Mouse (Mus musculus): ENCODE data around the gene Psmd14. TPM values are rescaled to one million over a fixed set of nuclear protein-coding genes. Genes with fewer than 3 reads are reported as not detected.

Psmd14 gene
- total and polyA plus RNA-seq, 3 experiments = 16.5 to 164 (median 162) TPM

DNA sequence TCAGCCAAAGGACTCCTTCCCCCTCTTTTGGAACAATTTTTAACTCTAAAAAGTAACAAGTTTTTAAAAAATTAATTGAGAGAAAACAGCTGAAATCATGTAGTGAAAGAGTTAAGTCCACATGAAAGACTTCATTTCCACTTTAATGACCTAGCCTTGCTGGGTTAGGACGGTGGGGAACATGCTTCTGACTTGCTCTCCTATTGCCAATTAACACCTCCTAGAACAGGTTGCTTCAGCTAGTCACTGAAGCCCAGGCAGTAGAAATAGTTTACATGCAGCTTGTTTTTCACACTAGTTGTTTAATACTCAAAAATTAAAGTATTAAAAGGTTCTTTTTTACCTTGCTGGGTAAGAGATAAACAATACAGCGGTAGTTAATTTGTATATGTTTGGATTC, 39.8 kb downstream of the Psmd14 start:
- TF ChIP-seq CTCF (IDR thresholded peaks at IDR 0.05; ENCODE audit: low read depth, low read length) = no peak
- TF ChIP-seq GATA2 (IDR thresholded peaks at IDR 0.05; ENCODE audit: borderline replicate concordance, low read depth, low read length) = no peak
- no peak for TF ChIP-seq POLR2AphosphoS5 (IDR thresholded peaks at IDR 0.05; ENCODE audit: insufficient replicate concordance, low read depth, low read length)
- TF ChIP-seq TAL1 (conservative IDR thresholded peaks at IDR 0.05; ENCODE audit: low read depth, low read length) = no peak
- no peak for TF ChIP-seq GATA1 (IDR thresholded peaks at IDR 0.05; ENCODE audit: borderline replicate concordance, low read length)
- no peak for DNase-seq (ENCODE audit: low spot score)
- Histone ChIP-seq H3K4me3 (ENCODE audit: low read depth, low read length) (no peak overlapping the region), H3K36me3 (replicated peaks) (peaks cover 20% of the 10 kb centered on the region), H3K4me1 (ENCODE audit: insufficient read depth, low read depth, low read length) (peaks cover 2% of the 10 kb centered on the region), H3K27me3 (ENCODE audit: insufficient read depth, low read length) (no peaks in the 10 kb centered on the region), H3K9me3 (replicated peaks) (no peaks in the 10 kb centered on the region)
- ATAC-seq (ENCODE audit: extremely low read depth, insufficient number of reproducible peaks, low FRiP score, poor library complexity, severe bottlenecking) = no peak

DNA sequence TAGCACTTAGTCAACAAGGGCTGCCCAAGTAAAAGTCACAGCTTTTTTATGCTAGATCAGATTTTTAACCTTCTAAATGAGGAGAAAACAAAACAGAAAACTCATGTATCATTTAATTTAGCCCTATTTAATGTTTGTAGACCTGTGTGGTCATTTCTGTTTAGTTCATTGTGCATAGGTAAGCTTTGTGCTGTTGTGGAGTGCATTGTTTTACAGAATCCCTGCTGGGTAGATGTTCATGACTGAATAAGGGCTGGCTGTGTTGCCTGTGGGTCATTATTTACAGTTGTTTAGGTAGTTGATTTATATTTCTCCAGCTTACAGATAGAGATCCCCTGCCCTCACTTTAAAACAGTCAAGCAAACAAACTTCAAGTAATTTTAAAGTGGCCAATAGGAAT, 40.9 kb downstream of the Psmd14 start:
- DNase-seq (ENCODE audit: low spot score) = no peak
- Histone ChIP-seq H3K4me3 (ENCODE audit: low read depth, low read length) (no peak overlapping the region), H3K36me3 (replicated peaks) (peaks cover 14% of the 10 kb centered on the region), H3K27me3 (ENCODE audit: insufficient read depth, low read length) (no peaks in the 10 kb centered on the region), H3K4me1 (ENCODE audit: insufficient read depth, low read depth, low read length) (no peaks in the 10 kb centered on the region; the same call in 1 of the 2 replicates), H3K9me3 (replicated peaks) (no peaks in the 10 kb centered on the region)
- no peak for ATAC-seq (ENCODE audit: extremely low read depth, insufficient number of reproducible peaks, low FRiP score, poor library complexity, severe bottlenecking)
- TF ChIP-seq GATA2 (IDR thresholded peaks at IDR 0.05; ENCODE audit: borderline replicate concordance, low read depth, low read length) (no peak), TAL1 (conservative IDR thresholded peaks at IDR 0.05; ENCODE audit: low read depth, low read length) (no peak), GATA1 (IDR thresholded peaks at IDR 0.05; ENCODE audit: borderline replicate concordance, low read length) (no peak)

DNA sequence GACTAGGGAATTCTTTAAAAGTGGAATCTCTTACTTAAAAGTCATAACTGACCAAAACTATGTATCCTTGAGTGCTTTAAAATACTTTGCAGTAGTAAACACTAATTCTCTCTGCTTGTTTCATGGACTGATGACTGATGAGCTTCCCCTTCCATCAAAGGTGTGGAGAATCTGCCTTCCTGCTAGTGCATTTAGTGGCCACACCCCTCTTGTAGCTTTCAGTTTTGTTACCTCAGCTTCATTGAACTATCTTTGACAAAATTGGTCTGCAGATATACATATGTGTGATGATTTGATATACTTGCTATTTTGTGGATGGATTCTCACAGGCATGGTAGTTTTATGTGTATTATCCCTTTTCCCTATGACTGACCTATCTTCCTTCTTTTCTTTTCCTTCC, 43.5 kb downstream of the Psmd14 start:
- TF ChIP-seq GATA2 (IDR thresholded peaks at IDR 0.05; ENCODE audit: borderline replicate concordance, low read depth, low read length) = no peak
- no peak for TF ChIP-seq CTCF (IDR thresholded peaks at IDR 0.05; ENCODE audit: low read depth, low read length)
- TF ChIP-seq GATA1 (IDR thresholded peaks at IDR 0.05; ENCODE audit: borderline replicate concordance, low read length) = no peak
- no peak for TF ChIP-seq POLR2AphosphoS5 (IDR thresholded peaks at IDR 0.05; ENCODE audit: insufficient replicate concordance, low read depth, low read length)
- no peak for TF ChIP-seq TAL1 (conservative IDR thresholded peaks at IDR 0.05; ENCODE audit: low read depth, low read length)
- Histone ChIP-seq H3K36me3 (replicated peaks) (peaks cover 24% of the 10 kb centered on the region), H3K4me3 (ENCODE audit: low read depth, low read length) (no peak overlapping the region), H3K9me3 (replicated peaks) (no peaks in the 10 kb centered on the region), H3K27me3 (ENCODE audit: insufficient read depth, low read length) (no peaks in the 10 kb centered on the region), H3K4me1 (ENCODE audit: insufficient read depth, low read depth, low read length) (peaks cover 13% of the 10 kb centered on the region)
- ATAC-seq (ENCODE audit: extremely low read depth, insufficient number of reproducible peaks, low FRiP score, poor library complexity, severe bottlenecking) = no peak
- no peak for DNase-seq (ENCODE audit: low spot score)

DNA sequence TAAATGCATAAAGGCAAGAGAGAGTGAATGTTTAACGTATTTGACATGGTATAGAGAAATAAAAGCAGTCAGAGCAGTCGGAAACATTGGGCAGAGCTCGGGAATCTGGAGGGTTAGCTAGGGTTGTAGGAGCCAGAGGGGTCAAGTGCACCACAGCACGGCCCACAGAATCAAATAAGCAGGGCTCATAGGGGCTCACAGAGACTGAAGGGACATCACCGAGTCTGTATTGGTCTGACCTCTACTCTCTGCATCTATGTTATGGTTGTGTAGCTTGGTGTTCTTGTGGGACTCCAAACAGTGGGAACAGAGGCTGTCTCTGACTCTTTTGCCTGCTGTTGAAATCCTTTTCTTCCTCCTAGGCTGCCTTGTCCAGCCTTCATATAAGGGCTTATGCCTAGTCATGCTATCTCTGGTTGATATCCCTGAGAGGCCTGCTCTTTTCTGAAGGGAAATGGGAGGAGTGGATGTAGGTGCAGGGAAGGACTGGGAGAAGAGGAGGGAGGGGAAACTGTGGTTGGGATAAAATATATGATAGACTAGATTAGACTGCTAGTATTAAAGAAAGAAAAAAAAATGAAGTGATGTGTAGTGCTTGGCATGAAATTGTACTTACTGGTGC, 47.9 kb downstream of the Psmd14 start:
- Histone ChIP-seq H3K4me1 (ENCODE audit: insufficient read depth, low read depth, low read length) (peaks cover 15% of the 10 kb centered on the region), H3K9me3 (replicated peaks) (no peaks in the 10 kb centered on the region), H3K4me3 (ENCODE audit: low read depth, low read length) (no peak overlapping the region), H3K36me3 (replicated peaks) (peaks cover 38% of the 10 kb centered on the region), H3K27me3 (ENCODE audit: insufficient read depth, low read length) (no peaks in the 10 kb centered on the region)
- no peak for DNase-seq (ENCODE audit: low spot score)
- TF ChIP-seq GATA1 (IDR thresholded peaks at IDR 0.05; ENCODE audit: borderline replicate concordance, low read length) = no peak
- no peak for TF ChIP-seq GATA2 (IDR thresholded peaks at IDR 0.05; ENCODE audit: borderline replicate concordance, low read depth, low read length)
- TF ChIP-seq TAL1 (conservative IDR thresholded peaks at IDR 0.05; ENCODE audit: low read depth, low read length) = no peak
- TF ChIP-seq CTCF (IDR thresholded peaks at IDR 0.05; ENCODE audit: low read depth, low read length) = no peak
- no peak for TF ChIP-seq POLR2AphosphoS5 (IDR thresholded peaks at IDR 0.05; ENCODE audit: insufficient replicate concordance, low read depth, low read length)
- ATAC-seq (ENCODE audit: extremely low read depth, insufficient number of reproducible peaks, low FRiP score, poor library complexity, severe bottlenecking) = no peak

DNA sequence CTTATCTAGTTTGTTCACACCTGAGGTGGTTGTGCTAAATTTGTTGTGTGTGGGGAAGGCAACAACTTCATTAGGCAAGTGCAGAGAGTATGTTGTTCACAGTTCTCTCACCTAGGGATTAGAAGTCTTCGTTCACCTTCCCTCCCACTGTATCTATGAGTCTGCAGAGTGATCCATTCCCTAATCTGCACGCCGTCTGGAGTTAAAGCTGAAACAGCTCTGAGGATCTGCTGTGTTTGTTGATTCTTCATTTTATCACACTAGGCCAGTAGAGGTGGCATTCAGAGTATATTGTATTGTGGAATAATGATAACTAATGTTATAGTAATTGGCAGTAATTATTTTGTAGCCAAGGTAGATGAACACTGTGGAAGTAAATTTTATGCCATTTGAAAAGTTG, 48.5 kb downstream of the Psmd14 start:
- no peak for TF ChIP-seq GATA2 (IDR thresholded peaks at IDR 0.05; ENCODE audit: borderline replicate concordance, low read depth, low read length)
- no peak for TF ChIP-seq GATA1 (IDR thresholded peaks at IDR 0.05; ENCODE audit: borderline replicate concordance, low read length)
- no peak for TF ChIP-seq POLR2AphosphoS5 (IDR thresholded peaks at IDR 0.05; ENCODE audit: insufficient replicate concordance, low read depth, low read length)
- no peak for TF ChIP-seq TAL1 (conservative IDR thresholded peaks at IDR 0.05; ENCODE audit: low read depth, low read length)
- no peak for TF ChIP-seq CTCF (IDR thresholded peaks at IDR 0.05; ENCODE audit: low read depth, low read length)
- no peaks in the 10 kb centered on the region for H3K9me3 ChIP-seq (replicated peaks)
- DNase-seq (ENCODE audit: low spot score) (no peak), ATAC-seq (ENCODE audit: extremely low read depth, insufficient number of reproducible peaks, low FRiP score, poor library complexity, severe bottlenecking) (no peak)
- H3K4me3 ChIP-seq (ENCODE audit: low read depth, low read length) = no peak overlapping the region
- H3K4me1 ChIP-seq (ENCODE audit: insufficient read depth, low read depth, low read length) = peaks cover 15% of the 10 kb centered on the region
- H3K27me3 ChIP-seq (ENCODE audit: insufficient read depth, low read length) = no peaks in the 10 kb centered on the region
- peaks cover 44% of the 10 kb centered on the region for H3K36me3 ChIP-seq (replicated peaks)

DNA sequence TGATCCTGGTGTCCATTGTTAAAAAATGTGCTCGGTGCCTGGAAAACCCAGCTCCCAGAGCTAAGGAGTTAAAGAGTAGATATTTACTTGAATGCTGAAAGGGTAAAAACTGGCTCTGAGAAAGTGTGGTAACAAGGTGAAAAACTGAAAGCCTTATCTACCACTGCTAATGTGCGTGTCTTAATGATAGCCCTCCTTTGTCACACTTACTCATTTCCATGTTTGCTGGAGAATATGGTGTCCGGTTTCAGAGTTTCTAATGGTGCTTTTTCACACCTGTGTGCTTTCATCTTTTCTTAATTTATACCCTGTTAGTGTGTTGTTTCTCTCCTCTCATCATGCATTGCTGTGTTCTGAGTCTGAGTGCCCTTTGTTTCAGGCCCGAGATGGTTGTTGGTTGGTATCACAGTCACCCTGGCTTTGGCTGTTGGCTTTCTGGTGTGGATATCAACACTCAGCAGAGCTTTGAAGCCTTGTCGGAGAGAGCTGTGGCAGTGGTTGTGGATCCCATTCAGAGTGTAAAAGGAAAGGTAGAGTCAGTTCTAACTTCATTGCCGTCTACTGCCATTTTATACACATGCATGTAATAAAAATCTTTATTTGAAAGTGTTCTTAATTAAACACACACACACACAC, 53.1 kb downstream of the Psmd14 start:
- H3K4me3 ChIP-seq (ENCODE audit: low read depth, low read length) = no peak overlapping the region
- no peaks in the 10 kb centered on the region for H3K9me3 ChIP-seq (replicated peaks)
- ATAC-seq (ENCODE audit: extremely low read depth, insufficient number of reproducible peaks, low FRiP score, poor library complexity, severe bottlenecking) (no peak), DNase-seq (ENCODE audit: low spot score) (no peak)
- TF ChIP-seq GATA1 (IDR thresholded peaks at IDR 0.05; ENCODE audit: borderline replicate concordance, low read length) = no peak
- peaks cover 41% of the 10 kb centered on the region for H3K36me3 ChIP-seq (replicated peaks)
- peaks cover 6% of the 10 kb centered on the region for H3K4me1 ChIP-seq (ENCODE audit: insufficient read depth, low read depth, low read length)
- H3K27me3 ChIP-seq (ENCODE audit: insufficient read depth, low read length) = no peaks in the 10 kb centered on the region
